Mouse (Mus musculus) kidney, embryonic 14.5 days (tissue): ENCODE measurements around the gene Mmaa. TPM values are rescaled to one million over a fixed set of nuclear protein-coding genes. Genes with fewer than 3 reads are reported as not detected.

ENCODE experiments used
- ATAC-seq: fragments of 200-750 bp; cut with Nextera tagmentation; 2 replicates; pipeline ENCODE4 v1.8.0; 2017; ENCODE audit warnings: moderate number of reproducible peaks, mild to moderate bottlenecking, moderate TSS enrichment, moderate library complexity; ENCODE audit not compliant: low FRiP score, low TSS enrichment
- H3K27ac ChIP-seq: fragments of 300-500 bp; sonication (generic); 2 replicates; pipeline ENCODE4 v1.5.1; 2014; ENCODE audit warnings: low read depth, mild to moderate bottlenecking, low read length, moderate library complexity, mixed read lengths
- H3K27me3 ChIP-seq: fragments of 300-500 bp; sonication (generic); 2 replicates; pipeline ENCODE4 v1.6.1; 2014; ENCODE audit warnings: mild to moderate bottlenecking, low read length; ENCODE audit not compliant: control insufficient read depth, insufficient read depth
- H3K36me3 ChIP-seq: fragments of 300-500 bp; sonication (generic); 2 replicates; pipeline ENCODE4 v1.6.1; 2014; ENCODE audit warnings: low read length, mixed read lengths; ENCODE audit not compliant: control insufficient read depth, insufficient read depth
- H3K4me1 ChIP-seq: fragments of 300-500 bp; sonication (generic); 2 replicates; pipeline ENCODE4 v1.6.1; 2014; ENCODE audit warnings: low read length, mixed read lengths; ENCODE audit not compliant: control insufficient read depth, insufficient read depth
- H3K4me2 ChIP-seq: fragments of 300-500 bp; sonication (generic); replicated peaks from 2 replicates; pipeline ENCODE4 v1.6.1; 2014; ENCODE audit warnings: low read depth, mild to moderate bottlenecking, low read length
- H3K4me3 ChIP-seq: fragments of 300-500 bp; sonication (generic); 2 replicates; pipeline ENCODE4 v1.5.1; 2014; ENCODE audit warnings: mild to moderate bottlenecking, low read length
- H3K9ac ChIP-seq: fragments of 300-500 bp; sonication (generic); 2 replicates; pipeline ENCODE4 v1.6.1; 2014; ENCODE audit warnings: low read depth, mild to moderate bottlenecking, low read length, moderate library complexity
- H3K9me3 ChIP-seq: fragments of 300-500 bp; sonication (generic); 2 replicates; pipeline ENCODE4 v1.6.1; 2016; ENCODE audit warnings: low read length; ENCODE audit not compliant: control insufficient read depth
- WGBS: fragments of 180-500 bp; shearing (Covaris S2); extraction: QIAGEN DNeasy Blood & Tissue Kit; methylation state at CpG from one replicate; pipeline ENCODE4 v1.1.7; 2014; 5-methylcytosine and 5-hydroxymethylcytosine counted together
- polyA plus RNA-seq: library from polyadenylated mRNA; unstranded; fragments of >200 nt; fragmentation: Nextera tagmentation; extraction: Ambion mirVana; gene quantifications from 2 replicates; pipeline ENCODE4 v1.2.1, GENCODE M21; 2014

The Mmaa gene
- polyA plus RNA-seq: 10.5 and 11.6 TPM in 2 replicates

DNA sequence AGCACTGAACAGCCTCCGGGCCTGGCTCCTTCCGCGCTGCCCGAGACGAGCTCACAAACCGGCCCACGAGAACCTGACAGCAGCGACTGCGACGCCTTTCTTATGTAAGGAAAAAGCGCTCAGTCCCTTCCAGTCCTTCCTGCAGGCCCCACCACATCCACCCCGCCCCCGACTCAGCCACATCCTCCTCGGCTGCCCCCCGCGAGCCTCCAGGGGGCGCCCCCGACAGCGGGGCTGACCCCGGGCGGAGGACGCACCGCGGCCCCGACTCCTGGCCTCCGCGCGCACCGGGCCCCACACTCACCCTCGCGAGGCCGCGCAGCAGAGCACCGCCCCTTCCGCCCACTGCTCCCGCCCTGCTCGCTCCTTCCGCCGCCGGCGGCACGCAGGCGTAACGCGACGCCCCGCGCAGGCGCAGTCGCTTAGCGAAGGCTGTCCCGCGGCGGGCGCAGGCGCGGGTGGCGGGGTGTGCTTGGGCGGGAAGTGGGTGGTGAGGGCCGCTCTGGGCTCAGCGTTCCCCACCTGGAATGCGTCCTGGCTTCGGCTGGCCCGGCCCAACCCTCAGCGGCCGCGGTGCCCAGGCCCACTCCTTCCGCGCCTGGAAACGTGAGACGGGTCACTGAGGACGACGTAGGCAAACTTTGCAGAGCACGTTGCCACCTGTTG is at the start of gene Mmaa:
Gene Mmaa (minus strand): TSS at position 328 of the 666 bp plus-strand sequence.
- H3K9me3 ChIP-seq: no peaks in the 10 kb centered on the region
- peak within 1 kb of the TSS; percentile 78 for H3K9ac ChIP-seq
- H3K4me3 ChIP-seq: peak within 1 kb of the TSS; percentile 54
- H3K36me3 ChIP-seq: no peaks in the 10 kb centered on the region
- ATAC-seq: peak; percentile 98
- peak within 1 kb of the TSS; percentile 70 for H3K4me2 ChIP-seq
- H3K4me1 ChIP-seq: peaks cover 10% of the 10 kb centered on the region; the same call in 1 of the 2 replicates
- WGBS: under 1% methylated on average over 67 of the region's 74 CpGs
- H3K27me3 ChIP-seq: no peaks in the 10 kb centered on the region
- H3K27ac ChIP-seq: peak within 1 kb of the TSS; percentile 96

DNA sequence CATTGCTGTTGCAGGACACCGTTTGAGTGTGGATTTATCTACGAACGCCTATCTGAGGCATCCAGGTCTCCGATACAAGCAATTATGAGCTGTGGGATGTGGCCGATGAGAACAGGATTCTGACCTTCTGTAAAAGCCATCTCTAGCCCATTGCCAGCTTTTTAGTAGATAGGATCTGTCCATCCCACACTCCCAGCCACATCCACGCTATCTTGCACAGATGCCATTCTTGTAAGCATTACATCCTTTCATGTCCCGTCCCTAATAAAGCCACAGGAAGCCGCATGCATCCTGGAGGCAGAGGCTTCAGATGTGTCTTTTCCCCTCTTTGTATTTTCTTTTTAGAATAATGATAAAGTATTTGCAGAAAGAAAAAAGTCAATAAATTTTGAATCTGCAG is 46.5 kb upstream of the Mmaa start:
- no peak overlapping the region for H3K4me3 ChIP-seq
- H3K9me3 ChIP-seq: no peaks in the 10 kb centered on the region
- no peak overlapping the region for H3K4me2 ChIP-seq
- H3K27ac ChIP-seq: no peak overlapping the region
- 86% methylated on average over 8 of the region's 8 CpGs for WGBS
- no peaks in the 10 kb centered on the region for H3K4me1 ChIP-seq
- no peak overlapping the region for H3K9ac ChIP-seq
- H3K27me3 ChIP-seq: no peaks in the 10 kb centered on the region
- H3K36me3 ChIP-seq: peaks cover 47% of the 10 kb centered on the region
- ATAC-seq: no peak

DNA sequence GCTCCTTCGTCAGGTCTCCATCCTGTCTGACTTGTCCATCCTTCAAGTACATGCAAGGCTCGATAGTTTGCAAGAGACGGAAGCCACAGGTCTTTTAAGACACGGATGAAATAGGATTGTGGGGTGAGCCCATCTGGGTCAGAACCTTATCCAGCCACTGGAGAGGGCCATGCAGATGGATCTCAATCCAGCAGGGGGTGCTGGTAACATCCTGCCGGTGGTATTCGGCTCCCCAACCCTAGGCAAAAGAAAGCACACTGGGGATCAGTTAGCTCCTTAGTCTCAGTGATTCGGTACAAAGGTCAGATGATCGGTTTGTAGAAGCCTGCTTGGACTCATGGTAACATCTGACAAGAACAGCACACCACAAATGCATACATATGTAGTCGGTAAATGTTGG is 44.8 kb upstream of the Mmaa start:
- Histone ChIP-seq H3K36me3 (peaks cover 47% of the 10 kb centered on the region), H3K27me3 (no peaks in the 10 kb centered on the region), H3K4me3 (no peak overlapping the region), H3K4me1 (no peaks in the 10 kb centered on the region), H3K4me2 (no peak overlapping the region), H3K9ac (no peak overlapping the region), H3K27ac (no peak overlapping the region), H3K9me3 (no peaks in the 10 kb centered on the region)
- 84% methylated on average over 9 of the region's 9 CpGs for WGBS
- ATAC-seq: no peak

DNA sequence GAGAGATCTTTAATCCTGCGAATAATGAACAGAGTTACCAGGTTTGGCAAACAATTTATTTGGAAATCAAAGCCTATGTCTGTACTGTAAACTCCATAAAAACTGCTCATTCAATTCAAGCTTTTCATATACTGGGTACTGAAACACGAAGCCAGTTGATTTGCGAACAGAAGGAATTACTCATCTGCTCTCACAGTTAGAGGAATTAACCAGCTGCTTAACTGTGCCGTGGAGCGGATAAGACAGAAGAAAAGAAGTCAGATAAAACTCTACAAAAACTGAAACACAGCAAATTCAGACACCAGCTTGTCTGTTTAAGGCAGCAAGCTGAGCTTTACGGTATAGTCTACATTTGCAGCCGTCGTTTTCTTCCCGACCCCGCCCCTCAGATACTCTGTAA is 43.9 kb upstream of the Mmaa start:
- H3K27ac ChIP-seq: no peak overlapping the region
- no peak for ATAC-seq
- H3K4me3 ChIP-seq: no peak overlapping the region
- no peaks in the 10 kb centered on the region for H3K27me3 ChIP-seq
- H3K4me1 ChIP-seq: no peaks in the 10 kb centered on the region
- WGBS: 88% methylated on average over 10 of the region's 10 CpGs
- peaks cover 45% of the 10 kb centered on the region for H3K36me3 ChIP-seq
- H3K9ac ChIP-seq: no peak overlapping the region
- peaks cover 4% of the 10 kb centered on the region; the same call in 1 of the 2 replicates for H3K9me3 ChIP-seq
- H3K4me2 ChIP-seq: no peak overlapping the region

DNA sequence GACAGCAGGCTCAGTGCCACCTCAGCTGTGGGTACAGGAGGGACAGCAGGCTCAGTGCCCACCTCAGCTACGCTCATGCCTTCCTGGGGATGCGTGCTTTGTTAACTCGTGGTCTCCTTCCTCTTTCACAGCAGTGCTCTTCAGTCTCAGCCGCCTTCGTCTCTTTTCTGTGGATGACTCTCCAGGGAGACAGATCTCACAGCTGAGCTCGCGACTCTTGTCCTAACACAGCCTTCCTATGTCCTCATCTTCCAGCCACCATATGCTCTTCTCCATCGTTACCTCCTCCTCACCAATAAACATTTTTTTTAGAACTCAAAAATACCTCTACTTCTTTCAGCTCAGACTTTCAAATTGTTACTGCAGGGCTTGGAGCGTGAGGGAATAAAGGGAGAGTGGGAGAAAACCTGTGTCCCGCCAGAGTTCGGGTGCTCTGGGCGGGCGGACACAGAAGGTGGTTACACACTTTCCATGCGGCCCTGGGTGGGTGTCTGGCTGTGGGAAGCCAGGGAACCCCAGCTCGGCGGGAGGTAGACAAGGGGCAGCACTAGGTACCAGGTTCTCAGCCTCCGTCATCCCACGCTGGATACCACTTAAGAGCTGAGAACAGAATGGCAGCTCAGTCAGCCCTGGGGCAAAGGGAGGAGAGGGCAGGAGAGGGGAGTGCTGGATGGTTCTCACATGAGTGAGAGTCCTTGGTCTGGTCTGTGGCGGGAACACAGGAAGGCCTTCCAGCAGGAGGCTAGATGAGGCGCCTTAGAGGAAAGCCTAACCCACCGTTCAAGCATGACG is 37.6 kb upstream of the Mmaa start:
- Histone ChIP-seq H3K4me1 (no peaks in the 10 kb centered on the region), H3K4me3 (no peak overlapping the region), H3K4me2 (no peak overlapping the region), H3K9ac (no peak overlapping the region), H3K36me3 (0 out of 2 replicates have a peak, but pooled peaks cover 3% of the 10 kb centered on the region), H3K27ac (no peak overlapping the region), H3K9me3 (peaks cover 5% of the 10 kb centered on the region; the same call in 1 of the 2 replicates), H3K27me3 (no peaks in the 10 kb centered on the region)
- no peak for ATAC-seq
- WGBS: 92% methylated on average over 22 of the region's 22 CpGs

DNA sequence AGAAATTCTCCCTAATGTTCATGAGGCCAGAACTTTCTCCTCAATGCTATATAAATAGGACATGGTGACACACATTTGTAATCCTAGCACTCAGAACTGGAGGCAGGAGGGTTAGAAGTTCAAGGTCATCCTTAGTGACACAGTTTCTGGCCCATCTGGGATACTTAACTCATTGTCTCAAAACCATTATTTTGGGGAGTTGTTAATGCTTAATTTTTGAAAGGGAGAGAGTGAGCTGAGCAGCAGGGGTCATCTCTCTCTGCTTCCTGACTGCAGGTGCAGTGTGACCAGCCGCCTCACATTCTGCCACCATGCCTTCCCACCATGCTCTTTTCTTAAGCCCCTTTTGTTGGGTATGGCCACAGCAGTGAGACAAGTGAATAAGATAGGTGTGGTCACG is 36.8 kb upstream of the Mmaa start:
- 92% methylated on average over 2 of the region's 2 CpGs for WGBS
- Histone ChIP-seq H3K9ac (no peak overlapping the region), H3K36me3 (no peaks in the 10 kb centered on the region), H3K27me3 (no peaks in the 10 kb centered on the region), H3K4me1 (no peaks in the 10 kb centered on the region), H3K4me2 (no peak overlapping the region), H3K27ac (no peak overlapping the region), H3K9me3 (peaks cover 5% of the 10 kb centered on the region; the same call in 1 of the 2 replicates), H3K4me3 (no peak overlapping the region)
- ATAC-seq: no peak

DNA sequence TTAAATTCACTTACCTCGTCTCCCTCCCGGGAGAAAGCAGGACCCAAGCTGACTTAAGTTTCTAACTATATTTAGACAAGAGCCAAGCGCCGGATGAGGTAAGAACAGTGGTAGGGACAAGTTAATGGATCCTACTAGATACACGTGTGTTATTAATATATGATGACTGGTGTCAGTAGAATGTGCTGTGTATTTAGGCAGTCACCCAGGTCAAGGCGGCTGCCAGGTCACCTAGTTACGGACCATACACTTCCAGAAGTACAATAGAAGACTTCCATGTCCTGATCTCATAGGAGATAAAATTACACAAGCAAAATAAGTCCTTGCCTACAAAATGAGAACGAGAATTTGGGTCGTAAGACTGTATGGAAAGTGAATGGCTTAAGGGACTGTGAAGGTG is 36.3 kb upstream of the Mmaa start:
- Histone ChIP-seq H3K4me3 (no peak overlapping the region), H3K27ac (no peak overlapping the region), H3K36me3 (no peaks in the 10 kb centered on the region), H3K4me2 (no peak overlapping the region), H3K9ac (no peak overlapping the region), H3K9me3 (peaks cover 5% of the 10 kb centered on the region; the same call in 1 of the 2 replicates), H3K27me3 (no peaks in the 10 kb centered on the region), H3K4me1 (no peaks in the 10 kb centered on the region)
- 73% methylated on average over 9 of the region's 9 CpGs for WGBS
- ATAC-seq: no peak

DNA sequence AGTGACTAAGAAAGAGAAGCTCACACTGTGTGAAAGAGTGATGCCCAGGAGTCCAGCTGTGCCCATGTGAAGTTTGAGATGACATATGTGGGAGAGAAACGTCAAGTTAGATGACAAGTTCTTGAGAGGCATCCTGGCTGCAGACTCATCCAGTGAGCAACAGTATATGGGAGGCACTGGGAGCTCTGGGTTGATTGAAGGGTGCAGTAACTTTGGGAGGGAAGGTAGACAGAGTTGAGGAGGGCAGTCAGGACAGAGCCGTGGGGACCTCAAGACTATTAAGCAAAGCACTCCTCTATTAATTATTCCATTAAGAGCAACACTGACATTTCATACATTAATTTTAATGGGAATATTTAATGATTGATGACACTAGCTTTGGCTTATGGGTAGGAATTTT is 35.0 kb upstream of the Mmaa start:
- Histone ChIP-seq H3K4me2 (no peak overlapping the region), H3K4me3 (no peak overlapping the region), H3K27me3 (no peaks in the 10 kb centered on the region), H3K27ac (no peak overlapping the region), H3K4me1 (no peaks in the 10 kb centered on the region), H3K9ac (no peak overlapping the region), H3K9me3 (peaks cover 5% of the 10 kb centered on the region; the same call in 1 of the 2 replicates), H3K36me3 (no peaks in the 10 kb centered on the region)
- no peak for ATAC-seq
- WGBS: 70% methylated on average over 2 of the region's 2 CpGs

DNA sequence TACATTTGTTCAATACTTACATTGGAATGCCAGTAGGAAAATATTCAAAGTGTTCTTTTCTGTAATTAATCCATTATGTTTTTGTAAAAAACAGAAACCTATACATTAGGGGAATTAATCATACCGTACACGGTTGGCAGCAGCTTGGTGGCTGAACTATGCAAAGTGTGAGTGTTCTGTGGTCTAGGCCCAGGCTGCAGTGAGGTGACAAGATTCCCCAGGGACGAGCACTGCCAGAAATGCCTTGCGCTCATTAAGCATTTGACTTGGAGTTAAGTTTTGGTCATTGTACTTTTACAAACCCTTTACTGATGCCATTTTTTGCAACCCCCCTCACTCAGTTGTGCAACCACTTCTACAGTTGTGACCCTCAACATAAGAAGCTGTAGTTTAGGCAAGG is 34.4 kb upstream of the Mmaa start:
- Histone ChIP-seq H3K4me3 (no peak overlapping the region), H3K4me2 (no peak overlapping the region), H3K36me3 (no peaks in the 10 kb centered on the region), H3K9me3 (peaks cover 5% of the 10 kb centered on the region; the same call in 1 of the 2 replicates), H3K27me3 (no peaks in the 10 kb centered on the region), H3K27ac (no peak overlapping the region), H3K9ac (no peak overlapping the region), H3K4me1 (no peaks in the 10 kb centered on the region)
- ATAC-seq: no peak
- 89% methylated on average over 4 of the region's 4 CpGs for WGBS
